Mouse (Mus musculus) CH12.LX (cell line): ENCODE results near the gene Ldlrad3. TPM values are rescaled to one million over a fixed set of nuclear protein-coding genes. Genes with fewer than 3 reads are reported as not detected.

Experiments
- DNase-seq: peaks from one replicate; pipeline ENCODE4 v3.0.0-alpha.2; 2013; ENCODE audit errors: extremely low read depth
- H3K27ac ChIP-seq: 2 replicates; pipeline ENCODE4 v1.5.1; 2012; ENCODE audit warnings: low read depth, mild to moderate bottlenecking, control low read depth, moderate library complexity; ENCODE audit not compliant: insufficient read depth
- H3K27me3 ChIP-seq: replicated peaks from 2 replicates; pipeline ENCODE3; 2012; ENCODE audit warnings: inconsistent platforms
- H3K36me3 ChIP-seq, 2 experiments: replicated peaks in 1 of 2; 2 replicates each; pipeline versions ENCODE3 to v1.6.1; 2012; ENCODE audit warnings: inconsistent platforms in 1 of 2, low read length in 1 of 2, mild to moderate bottlenecking in 1 of 2, mixed read lengths in 1 of 2, moderate library complexity in 1 of 2; ENCODE audit not compliant: control insufficient read depth in 1 of 2, insufficient read depth in 1 of 2
- H3K4me1 ChIP-seq, 2 experiments: 2 replicates each; pipeline ENCODE4 v1.6.1; 2012; ENCODE audit warnings: inconsistent platforms in 1 of 2, moderate library complexity in 1 of 2; ENCODE audit not compliant: insufficient read depth in 2 of 2, control insufficient read depth in 1 of 2
- H3K4me2 ChIP-seq: 2 replicates; pipeline ENCODE4 v1.6.1; 2012; ENCODE audit warnings: low read depth, mild to moderate bottlenecking, control low read depth; ENCODE audit not compliant: poor library complexity, insufficient read depth, severe bottlenecking
- H3K4me3 ChIP-seq, 3 experiments: fragments of 150-350 bp in 1 of 3; sonication (generic) in 1 of 3; replicated peaks in 1 of 3; 2 replicates each; pipeline versions ENCODE3 to v1.5.1; 2011 to 2012; ENCODE audit warnings: low read depth in 2 of 3, low read length in 2 of 3, mild to moderate bottlenecking in 2 of 3, moderate library complexity in 2 of 3, control low read depth in 1 of 3, improper control_type of control experiment in 1 of 3, inconsistent platforms in 1 of 3, mixed read lengths in 1 of 3; ENCODE audit not compliant: poor library complexity in 1 of 3
- H3K79me2 ChIP-seq: replicated peaks from 2 replicates; pipeline ENCODE4 v1.6.1; 2012; ENCODE audit warnings: mild to moderate bottlenecking, moderate library complexity; ENCODE audit not compliant: control insufficient read depth, poor library complexity, insufficient read depth, severe bottlenecking; ENCODE audit errors: extremely low read depth
- H3K9ac ChIP-seq: 2 replicates; pipeline ENCODE4 v1.6.1; 2012; ENCODE audit warnings: low read depth, mild to moderate bottlenecking, control low read depth, moderate library complexity; ENCODE audit not compliant: insufficient read depth
- H3K9me3 ChIP-seq: replicated peaks from 2 replicates; pipeline ENCODE3; 2012; ENCODE audit warnings: low read length, inconsistent platforms, mixed read lengths
- CHD1 ChIP-seq: IDR thresholded peaks from 2 replicates; pipeline ENCODE4 v1.6.1; 2012; ENCODE audit warnings: low read depth, low read length, improper control_type of control experiment, inconsistent platforms
- CHD2 ChIP-seq: IDR thresholded peaks from 2 replicates; pipeline ENCODE4 v1.6.1; 2011; ENCODE audit warnings: low read length, improper control_type of control experiment
- ETS1 ChIP-seq: conservative IDR thresholded peaks from 2 replicates; pipeline ENCODE4 v1.6.1; 2012; ENCODE audit warnings: low read depth, mild to moderate bottlenecking, inconsistent platforms, low read length, improper control_type of control experiment, moderate library complexity
- GABPA ChIP-seq: IDR thresholded peaks from 2 replicates; pipeline ENCODE4 v1.6.1; 2012; ENCODE audit warnings: low read depth, low read length, improper control_type of control experiment, inconsistent platforms; ENCODE audit not compliant: insufficient replicate concordance
- HCFC1 ChIP-seq: IDR thresholded peaks from 2 replicates; pipeline ENCODE4 v1.6.1; 2012; ENCODE audit warnings: low read depth, mild to moderate bottlenecking, inconsistent platforms, low read length, improper control_type of control experiment
- MAFK ChIP-seq: IDR thresholded peaks from 2 replicates; pipeline ENCODE4 v1.6.1; 2011; ENCODE audit warnings: low read length, improper control_type of control experiment; ENCODE audit not compliant: insufficient replicate concordance
- MAX ChIP-seq: IDR thresholded peaks from 2 replicates; pipeline ENCODE4 v1.6.1; 2011; ENCODE audit warnings: low read length, improper control_type of control experiment
- MAZ ChIP-seq: IDR thresholded peaks from 2 replicates; pipeline ENCODE4 v1.6.1; 2012; ENCODE audit warnings: low read depth, mild to moderate bottlenecking, inconsistent platforms, low read length, improper control_type of control experiment, moderate library complexity
- MEF2A ChIP-seq: IDR thresholded peaks from 2 replicates; pipeline ENCODE4 v1.6.1; 2014; ENCODE audit warnings: low read depth, mild to moderate bottlenecking, inconsistent platforms, low read length, improper control_type of control experiment, borderline replicate concordance
- MXI1 ChIP-seq: IDR thresholded peaks from 2 replicates; pipeline ENCODE4 v1.6.1; 2011; ENCODE audit warnings: mild to moderate bottlenecking, low read depth, low read length, improper control_type of control experiment
- MYC ChIP-seq: IDR thresholded peaks from 2 replicates; pipeline ENCODE4 v1.6.1; 2011; ENCODE audit warnings: low read depth, mild to moderate bottlenecking, improper control_type of control experiment, low read length
- NRF1 ChIP-seq: IDR thresholded peaks from 2 replicates; pipeline ENCODE4 v1.6.1; 2014; ENCODE audit warnings: low read depth, mild to moderate bottlenecking, inconsistent platforms, low read length, improper control_type of control experiment, moderate library complexity
- POLR2A ChIP-seq: IDR thresholded peaks from 2 replicates; pipeline ENCODE4 v1.6.1; 2011; ENCODE audit warnings: low read depth, mild to moderate bottlenecking, improper control_type of control experiment, low read length
- RCOR1 ChIP-seq: conservative IDR thresholded peaks from 2 replicates; pipeline ENCODE4 v1.6.1; 2012; ENCODE audit warnings: low read depth, mild to moderate bottlenecking, inconsistent platforms, low read length, improper control_type of control experiment
- SIN3A ChIP-seq: IDR thresholded peaks from 2 replicates; pipeline ENCODE4 v1.6.1; 2012; ENCODE audit warnings: low read length, improper control_type of control experiment, inconsistent platforms
- SMC3 ChIP-seq: IDR thresholded peaks from 2 replicates; pipeline ENCODE4 v1.6.1; 2011; ENCODE audit warnings: low read depth, low read length, improper control_type of control experiment
- TBP ChIP-seq: conservative IDR thresholded peaks from 2 replicates; pipeline ENCODE4 v1.6.1; 2011; ENCODE audit warnings: low read depth, low read length, improper control_type of control experiment
- TCF12 ChIP-seq: IDR thresholded peaks from 2 replicates; pipeline ENCODE4 v1.6.1; 2014; ENCODE audit warnings: low read depth, mild to moderate bottlenecking, inconsistent platforms, low read length, improper control_type of control experiment
- UBTF ChIP-seq: IDR thresholded peaks from 2 replicates; pipeline ENCODE4 v1.6.1; 2012; ENCODE audit warnings: low read depth, mild to moderate bottlenecking, inconsistent platforms, low read length, improper control_type of control experiment, moderate library complexity
- USF1 ChIP-seq: IDR thresholded peaks from 2 replicates; pipeline ENCODE4 v1.6.1; 2014; ENCODE audit warnings: low read depth, mild to moderate bottlenecking, inconsistent platforms, low read length, improper control_type of control experiment
- USF2 ChIP-seq: conservative IDR thresholded peaks from 2 replicates; pipeline ENCODE4 v1.6.1; 2011; ENCODE audit warnings: low read depth, low read length, improper control_type of control experiment
- ZC3H11A ChIP-seq: IDR thresholded peaks from 2 replicates; pipeline ENCODE4 v1.6.1; 2012; ENCODE audit warnings: low read depth, mild to moderate bottlenecking, inconsistent platforms, low read length, improper control_type of control experiment
- ZKSCAN1 ChIP-seq: IDR thresholded peaks from 2 replicates; pipeline ENCODE4 v1.6.1; 2012; ENCODE audit warnings: low read depth, inconsistent platforms, low read length, improper control_type of control experiment, borderline replicate concordance
- ZMIZ1 ChIP-seq: IDR thresholded peaks from 2 replicates; pipeline ENCODE4 v1.6.1; 2012; ENCODE audit warnings: low read depth, mild to moderate bottlenecking, inconsistent platforms, low read length, improper control_type of control experiment
- ZNF384 ChIP-seq: IDR thresholded peaks from 2 replicates; pipeline ENCODE4 v1.6.1; 2012; ENCODE audit warnings: low read depth, low read length, improper control_type of control experiment, inconsistent platforms
- dilution Hi-C: fragments of 300-500 bp; cut with MboI; formaldehyde crosslinking; loops from 2 replicates; pipeline ENCODE4 v1.14.3; 2020; ENCODE audit warnings: low sequenced_read_pairs; ENCODE audit not compliant: extremely low pct_unique_long_range_greater_than_20kb, extremely low pct_ligation_motif_present
- in situ Hi-C: fragments of 300-500 bp; cut with MboI; formaldehyde crosslinking; loops from 3 replicates; pipeline ENCODE4 v1.14.3; 2019; ENCODE audit warnings: low sequenced_read_pairs, low pct_ligation_motif_present, low pct_unique_long_range_greater_than_20kb, mixed read lengths
- polyA plus RNA-seq: library from polyadenylated mRNA; unstranded; fragments of >175 nt; gene quantifications from 2 replicates; pipeline ENCODE4 v1.2.1, GENCODE M21; 2012; ENCODE audit warnings: low read depth; ENCODE audit not compliant: insufficient read length
- total RNA-seq, 2 experiments: library from RNA; depleted of rRNA; stranded (reverse); fragments of 300-350 nt in 1 of 2; fragments of >200 nt in 1 of 2; gene quantifications; 2 replicates each; pipeline ENCODE4 v1.2.3; 2012 to 2014

Ldlrad3 gene
- total and polyA plus RNA-seq, 3 experiments: 0.30 to 2.7 (median 2.1) TPM

GRCm38 (mm10) chr2:102046481-102046880 is 139.7 kb downstream of the Ldlrad3 start:
- Histone ChIP-seq H3K79me2 (no peaks in the 10 kb centered on the region), H3K4me3 (no peak overlapping the region), H3K27ac (no peak overlapping the region), H3K9me3 (no peaks in the 10 kb centered on the region), H3K36me3 (no peaks in the 10 kb centered on the region), H3K4me2 (no peak overlapping the region), H3K27me3 (no peaks in the 10 kb centered on the region), H3K4me1 (peaks cover 0 to 9% of the 10 kb centered on the region in 2 experiments; a peak in 2 of 4 replicates), H3K9ac (no peak overlapping the region)
- TF ChIP-seq POLR2A (no peak), MEF2A (no peak), USF1 (no peak), ZNF384 (no peak), HCFC1 (no peak), CHD2 (no peak), SMC3 (no peak), MAZ (no peak), GABPA (no peak), MAFK (no peak), USF2 (no peak), RCOR1 (no peak), ETS1 (no peak), TCF12 (no peak)
- in situ Hi-C loops (no loop called here), dilution Hi-C loops (no loop called here)
- DNase-seq: no peak

DNA sequence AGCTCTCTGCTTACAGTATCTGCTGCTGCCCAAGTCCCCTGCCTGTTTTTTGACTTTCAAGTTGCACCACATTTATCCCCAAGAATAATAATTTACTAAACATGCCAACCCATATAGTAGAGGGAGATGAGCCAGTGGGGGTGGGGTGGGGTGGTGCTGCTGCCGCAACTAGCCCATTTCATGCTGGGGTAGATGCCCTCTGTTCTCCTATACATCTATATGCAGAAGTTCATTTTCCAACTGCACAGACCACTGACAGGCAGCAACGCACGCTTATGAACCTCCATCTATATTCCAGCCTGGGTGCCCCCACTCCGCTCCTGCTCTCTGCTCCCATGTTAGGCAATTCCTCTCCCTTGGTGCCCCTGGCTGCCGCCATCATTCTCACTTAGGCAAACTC is 145.7 kb downstream of the Ldlrad3 start:
- no peaks in the 10 kb centered on the region for H3K27me3 ChIP-seq
- in situ Hi-C loops (no loop called here), dilution Hi-C loops (no loop called here)
- H3K9ac ChIP-seq: no peak overlapping the region
- no peaks in the 10 kb centered on the region for H3K36me3 ChIP-seq
- H3K9me3 ChIP-seq: no peaks in the 10 kb centered on the region
- DNase-seq: no peak
- no peaks in the 10 kb centered on the region for H3K79me2 ChIP-seq
- H3K27ac ChIP-seq: no peak overlapping the region
- H3K4me3 ChIP-seq: no peak overlapping the region
- H3K4me1 ChIP-seq: peaks cover 2 to 32% of the 10 kb centered on the region in 2 experiments; a peak in 3 of 4 replicates
- TF ChIP-seq UBTF: no peak
- TF ChIP-seq MAX: no peak
- no peak for TF ChIP-seq ZMIZ1
- no peak for TF ChIP-seq CHD1
- TF ChIP-seq TBP: no peak
- TF ChIP-seq USF1: no peak
- no peak for TF ChIP-seq SIN3A
- no peak for TF ChIP-seq NRF1
- TF ChIP-seq MEF2A: no peak
- no peak for TF ChIP-seq MYC
- no peak for TF ChIP-seq ZC3H11A
- no peak for TF ChIP-seq ZKSCAN1
- TF ChIP-seq SMC3: no peak
- TF ChIP-seq MXI1: no peak
- H3K4me2 ChIP-seq: no peak overlapping the region
